Mouse (Mus musculus) monocyte, adult 5-6 weeks (primary cell): ENCODE results near the gene Itgb5. TPM values are rescaled to one million over a fixed set of nuclear protein-coding genes. Genes with fewer than 3 reads are reported as not detected.

Experiments
- ATAC-seq: fragments of 153-309, 156-312 bp; replicated peaks from 2 replicates; pipeline ENCODE4 v1.8.0; 2017; ENCODE audit warnings: mild to moderate bottlenecking; ENCODE audit not compliant: low TSS enrichment, insufficient number of reproducible peaks, severe bottlenecking, poor library complexity, low FRiP score
- total RNA-seq: library from RNA; stranded (forward); fragments of 200-1000, 200-491, 200-594 nt; gene quantifications from 3 replicates; pipeline ENCODE4 v1.2.3, GENCODE M21; 2017

Gene Itgb5
- total RNA-seq, 1 experiment from 2014 or later = 85.1 TPM

DNA sequence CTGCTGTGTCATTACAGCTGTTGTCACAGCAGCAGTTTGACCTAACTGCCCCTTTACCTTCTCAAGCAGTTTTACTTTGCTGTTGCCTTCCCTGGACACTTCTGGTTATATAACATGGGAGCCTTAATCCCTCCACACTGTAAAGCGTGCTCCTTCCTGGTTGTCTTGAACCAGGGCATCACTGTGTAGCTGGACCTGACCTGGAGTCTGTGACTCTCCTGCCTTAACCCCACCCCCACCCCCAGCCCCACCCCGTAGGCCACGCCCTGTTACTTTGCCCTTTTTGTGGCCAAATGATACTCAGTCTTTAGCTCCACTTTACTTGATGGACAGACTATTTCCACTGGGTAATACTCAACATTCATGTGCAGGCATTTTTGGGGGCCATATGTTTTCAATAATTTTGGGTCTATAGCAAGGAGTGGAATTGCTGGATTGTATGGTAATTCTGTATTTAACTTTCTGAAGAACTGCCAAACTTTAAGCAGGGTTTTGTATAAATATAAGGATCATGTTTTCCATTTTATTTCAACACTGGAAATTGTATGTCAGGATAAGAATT lies 40.8 kb downstream of the Itgb5 start:
- no peak for ATAC-seq

DNA sequence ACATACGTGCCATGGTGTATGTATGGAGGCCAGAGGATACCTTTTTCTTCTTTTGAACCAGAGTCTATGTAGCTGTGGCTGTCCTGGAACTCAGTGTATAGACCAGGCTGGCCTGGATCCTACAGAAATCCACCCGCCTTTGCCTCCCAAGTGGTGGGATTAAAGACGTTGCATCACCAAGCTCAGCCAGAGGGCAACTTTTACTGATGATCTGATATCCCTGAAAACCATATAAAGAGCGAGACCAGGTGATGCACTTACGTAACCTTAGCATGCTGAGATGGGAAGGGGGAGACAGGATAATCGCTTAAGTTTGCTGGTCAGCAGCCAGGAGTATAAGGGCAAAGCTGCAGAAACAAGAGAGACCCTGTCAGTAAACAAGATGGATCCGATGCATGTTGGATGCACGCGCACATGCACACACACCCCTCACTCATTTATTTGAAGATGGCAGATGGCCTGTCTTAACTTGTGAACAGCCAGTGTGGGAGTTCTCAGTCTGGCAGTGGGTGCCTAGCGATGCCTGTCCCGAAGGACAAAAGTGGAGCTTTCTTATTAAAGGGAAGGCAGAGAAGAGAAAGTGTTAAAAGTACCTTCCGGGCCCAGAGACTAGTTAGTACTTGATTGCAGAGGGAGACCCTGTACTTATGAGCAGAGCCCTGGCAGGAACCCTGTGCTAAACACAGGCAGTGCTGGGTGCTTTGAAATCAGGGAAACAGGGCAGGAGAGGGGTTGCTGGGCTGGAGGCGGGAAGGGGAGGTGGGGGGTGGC lies 41.7 kb downstream of the Itgb5 start:
- no peak for ATAC-seq

DNA sequence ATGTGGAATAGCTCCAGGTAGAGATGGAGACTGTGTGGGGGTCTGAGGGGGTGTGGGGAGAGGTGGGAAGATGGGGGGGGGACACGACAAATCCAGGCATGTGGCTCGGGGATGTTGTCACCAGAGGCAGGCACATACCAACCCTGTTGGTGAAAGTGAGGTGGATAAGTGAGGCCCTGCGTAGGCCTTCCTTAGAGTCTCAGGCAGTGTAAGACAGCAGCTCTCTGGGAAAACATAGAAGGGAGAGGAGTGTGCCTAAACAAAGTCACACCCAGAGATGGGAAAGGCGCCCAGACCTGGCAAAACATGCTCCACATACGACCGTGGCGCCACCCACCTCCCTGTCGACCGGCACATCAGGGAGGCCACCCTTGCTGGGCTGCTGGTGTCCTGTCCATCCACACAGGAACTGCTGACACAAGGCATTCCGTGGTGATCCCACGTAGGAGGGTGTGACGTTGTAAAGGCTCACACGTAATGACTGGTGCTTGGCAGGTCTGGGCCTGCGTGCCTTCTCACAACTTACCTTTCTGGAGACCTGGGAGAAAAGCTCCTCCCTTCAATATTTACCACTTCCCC lies 42.5 kb downstream of the Itgb5 start:
- ATAC-seq = no peak

DNA sequence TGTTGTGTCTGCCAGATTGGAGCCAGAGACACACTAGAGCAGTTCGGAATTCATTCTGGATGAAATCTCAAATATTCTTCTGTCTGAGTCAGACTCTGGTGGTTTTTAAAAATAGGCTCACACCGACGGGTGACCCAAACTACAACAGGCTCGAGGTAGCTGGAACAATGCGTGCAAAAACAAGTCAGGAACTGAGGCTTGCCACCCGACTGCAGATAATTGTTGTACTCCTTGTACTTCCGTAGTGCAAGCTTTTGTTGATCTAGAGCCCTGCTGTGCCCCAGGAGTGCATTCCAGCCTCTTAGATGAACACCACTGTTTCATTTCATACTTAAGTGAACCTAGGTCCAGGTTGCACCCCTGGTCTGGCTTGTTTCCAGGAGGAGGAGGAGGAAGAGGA lies 43.8 kb downstream of the Itgb5 start:
- no peak for ATAC-seq

DNA sequence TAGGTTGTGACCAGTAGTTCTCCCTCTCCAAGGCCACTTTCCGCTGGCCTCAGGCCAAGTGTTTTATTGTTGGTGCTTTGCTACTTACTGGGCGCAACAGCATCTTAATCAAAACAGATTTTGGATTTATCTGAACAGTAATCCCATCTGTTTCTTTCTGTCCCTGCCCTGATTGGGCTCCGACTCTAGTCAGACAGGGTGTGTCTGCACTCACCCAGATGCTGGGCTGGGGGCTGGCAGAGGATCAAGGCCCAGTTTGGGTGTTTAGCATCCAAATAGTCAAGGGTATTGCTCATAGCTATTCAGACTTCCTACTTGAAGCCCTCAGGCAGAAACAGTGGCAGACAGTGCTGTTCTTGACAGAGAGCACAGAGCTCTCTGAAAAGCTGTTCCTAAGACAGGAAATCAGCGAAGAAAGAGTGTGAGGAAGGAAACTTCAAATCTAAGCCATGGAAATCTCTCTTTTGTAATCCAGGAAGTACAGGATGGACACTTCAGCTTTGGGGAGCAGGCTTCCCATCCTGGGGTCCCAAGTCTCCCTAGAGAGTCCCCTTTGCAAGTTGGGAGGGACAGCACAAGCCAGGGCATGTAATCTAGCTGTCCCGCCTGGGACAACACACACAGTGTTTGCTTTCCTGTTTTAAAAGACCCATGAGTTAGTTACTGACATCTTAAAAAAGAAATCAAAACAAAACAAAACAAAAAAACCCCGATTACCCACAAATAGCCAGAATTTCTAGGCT lies 48.7 kb downstream of the Itgb5 start:
- ATAC-seq = no peak

DNA sequence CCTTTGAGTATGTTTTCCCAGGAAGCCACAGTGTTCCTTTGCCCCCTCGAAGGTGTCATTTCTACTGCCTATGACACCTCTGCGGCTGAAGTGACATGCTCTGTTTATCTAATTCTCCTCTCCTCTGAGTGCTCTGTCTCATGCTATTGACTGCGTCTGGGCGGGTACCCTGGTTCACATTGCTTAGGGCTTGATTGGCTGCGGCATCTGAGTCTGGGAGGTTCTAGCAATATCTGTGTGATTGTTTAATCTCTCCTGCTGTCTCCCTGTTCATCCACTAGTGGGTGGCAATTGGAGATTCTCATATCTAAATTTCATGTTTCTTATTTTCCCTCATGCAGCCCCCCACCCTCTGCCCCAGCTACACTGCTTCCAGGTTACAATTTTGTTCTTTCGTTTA lies 49.6 kb downstream of the Itgb5 start:
- no peak for ATAC-seq

DNA sequence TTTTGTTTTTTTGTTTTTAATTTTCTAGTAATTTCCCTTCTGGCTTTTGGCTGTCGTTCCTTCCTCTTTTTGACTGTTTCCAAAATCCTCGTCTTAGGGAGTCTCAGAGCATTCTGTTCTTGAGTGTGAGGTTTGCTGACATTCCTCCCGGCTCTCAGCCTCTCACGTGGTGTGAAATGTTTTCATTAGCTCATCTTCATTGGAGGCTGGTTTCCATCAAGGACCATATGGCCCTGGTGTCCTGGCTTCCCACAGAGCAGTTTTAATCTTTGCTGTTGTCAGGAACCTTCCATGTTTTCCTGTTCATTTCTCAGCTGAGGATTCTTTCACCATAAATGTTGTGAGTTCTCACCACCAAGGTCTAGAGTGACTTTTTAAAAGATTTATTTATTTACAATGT lies 50.1 kb downstream of the Itgb5 start:
- no peak for ATAC-seq

DNA sequence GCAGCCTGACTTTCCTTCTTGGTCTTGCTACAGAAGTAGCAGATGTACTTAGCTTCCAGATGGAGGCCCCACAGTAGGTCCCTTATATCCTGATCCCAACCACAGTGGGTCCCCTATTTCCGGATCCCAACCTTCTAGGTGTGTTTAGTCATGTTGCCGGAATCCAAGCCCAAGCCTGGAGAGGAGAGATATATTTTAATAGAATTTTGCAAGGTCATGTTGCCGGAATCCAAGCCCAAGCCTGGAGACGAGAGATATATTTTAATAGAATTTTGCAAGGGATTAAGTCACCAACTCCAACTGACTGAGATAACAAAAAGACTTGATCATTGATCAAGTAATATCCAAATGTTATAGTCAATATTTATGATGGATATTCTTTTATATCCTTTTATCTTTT lies 51.3 kb downstream of the Itgb5 start:
- no peak for ATAC-seq

DNA sequence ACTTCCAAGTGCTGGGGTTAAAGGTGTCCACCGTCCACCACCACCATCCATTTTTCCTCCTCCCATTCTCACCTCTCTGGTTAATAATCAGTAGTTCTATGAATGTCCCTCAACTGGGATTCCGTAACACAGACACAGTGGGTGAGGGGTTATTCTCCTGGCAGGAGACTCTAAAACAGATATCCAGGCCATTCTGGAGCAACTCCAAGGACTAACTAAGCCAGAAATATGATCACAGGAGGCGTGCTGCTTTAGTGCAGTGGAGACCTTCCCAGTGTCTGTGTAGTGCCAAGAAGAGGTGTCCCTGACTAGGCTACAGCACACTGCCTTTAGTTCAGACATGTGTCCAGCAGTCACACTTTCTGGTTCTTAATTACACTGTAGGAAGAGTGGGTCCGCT lies 53.1 kb downstream of the Itgb5 start:
- ATAC-seq = no peak

- ATAC-seq = no peak
These were observed 53.8 kb downstream of the Itgb5 start for GRCm38 (mm10) chr16:33883046-33883975.

DNA sequence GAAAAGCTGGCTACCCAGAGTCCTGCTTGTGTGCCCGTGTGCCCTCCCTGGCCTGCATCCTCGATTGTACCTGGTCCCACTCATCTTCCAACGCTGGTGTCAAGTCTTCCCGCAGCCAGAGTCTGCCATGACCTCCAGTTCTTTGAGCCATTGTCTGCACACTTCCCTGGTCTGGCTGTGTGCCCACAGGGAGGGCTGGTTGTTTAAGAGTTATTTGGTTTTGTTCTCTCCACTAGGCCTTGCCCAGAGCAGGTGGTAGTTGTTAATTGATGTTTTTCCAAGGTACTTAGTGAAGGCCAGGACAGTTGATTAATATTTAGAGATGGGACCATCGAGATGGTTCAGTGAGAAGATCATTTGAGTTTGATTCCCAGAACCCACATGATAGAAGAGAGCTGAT lies 54.7 kb downstream of the Itgb5 start:
- ATAC-seq = no peak

GRCm38 (mm10) chr16:33885021-33885471 lies 55.6 kb downstream of the Itgb5 start:
- peak; percentile 29; the same call in 1 of the 2 replicates for ATAC-seq

DNA sequence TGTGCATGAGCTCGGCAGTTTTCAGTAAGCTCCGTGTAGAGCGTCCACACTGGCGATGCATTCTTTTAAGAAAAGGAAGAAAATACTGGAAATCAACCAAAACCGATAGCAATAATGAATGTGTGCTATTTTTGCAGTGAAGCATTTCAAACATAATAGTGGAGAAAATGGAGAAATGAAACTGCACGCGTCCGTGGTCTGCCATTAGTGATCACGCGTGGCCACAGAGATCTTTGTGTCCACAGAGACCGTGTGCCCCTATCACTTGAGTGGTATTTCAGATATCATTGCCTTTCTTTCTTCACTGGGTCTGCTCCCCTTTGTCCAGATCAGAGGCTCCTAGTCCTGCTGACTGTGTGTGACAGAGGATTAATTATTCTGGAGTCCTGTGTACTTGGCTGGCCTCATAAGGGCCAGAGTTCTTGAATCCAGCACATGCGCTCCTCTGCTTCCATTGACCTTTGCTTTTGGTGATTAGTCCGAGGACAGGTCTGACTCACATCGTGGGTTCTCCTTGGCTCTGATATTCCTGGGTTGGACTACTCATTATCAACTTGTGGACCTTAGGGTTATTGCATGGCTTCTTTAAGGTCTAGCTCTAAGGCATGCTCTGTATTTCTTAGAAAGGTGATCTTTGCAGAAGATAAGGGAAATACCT lies 56.3 kb downstream of the Itgb5 start:
- ATAC-seq = no peak

DNA sequence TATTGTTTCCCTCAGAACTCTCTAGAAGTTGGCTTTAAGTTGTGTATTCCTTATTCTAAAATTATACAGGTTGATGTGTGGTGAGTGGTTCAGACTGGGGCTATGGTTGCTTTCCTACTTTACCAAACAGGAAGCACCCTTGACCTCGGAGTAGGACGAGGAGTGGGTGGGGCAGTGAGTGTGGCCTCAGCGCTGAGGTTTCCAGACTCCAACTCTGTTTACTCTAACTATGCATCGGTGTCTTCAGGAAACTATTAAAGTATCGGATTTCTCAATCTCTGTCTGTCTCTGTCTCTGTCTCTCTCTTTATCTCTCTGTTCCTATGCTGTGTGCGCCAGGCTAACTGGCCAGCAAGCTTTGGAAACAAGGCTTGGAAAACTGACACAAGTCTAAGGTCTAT lies 57.2 kb downstream of the Itgb5 start:
- ATAC-seq = peak; percentile 57

GRCm38 (mm10) chr16:33887981-33888380 lies 58.5 kb downstream of the Itgb5 start:
- ATAC-seq = no peak

DNA sequence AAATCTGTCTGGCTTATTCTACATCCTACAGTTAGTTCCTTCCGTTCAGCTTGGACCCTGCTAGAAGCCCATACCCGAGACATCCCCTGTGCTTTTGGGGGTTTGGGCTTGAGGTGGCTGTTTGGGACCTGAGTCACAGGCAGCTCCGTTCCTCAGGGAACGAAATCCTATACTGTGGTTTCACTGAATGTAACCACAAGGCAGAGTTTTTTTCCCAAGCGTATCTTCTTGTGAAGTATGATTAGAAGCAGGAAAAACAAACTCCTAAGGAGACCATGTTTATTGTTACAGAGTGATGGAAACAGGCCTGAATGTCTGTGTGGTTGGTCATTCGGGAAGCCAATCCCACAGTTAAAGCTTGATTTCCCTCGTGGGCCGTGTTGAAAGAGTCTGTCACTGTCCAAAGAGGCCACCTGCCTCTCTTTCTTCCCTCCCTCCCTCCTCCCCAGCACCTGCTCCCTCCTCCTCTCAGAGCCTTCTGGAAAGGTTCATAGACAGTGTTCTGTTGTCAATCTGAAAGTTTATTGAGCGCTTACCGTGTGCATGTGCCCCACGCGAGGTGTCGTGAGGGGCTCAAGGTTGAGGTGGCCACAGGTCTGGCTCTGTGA lies 59.6 kb downstream of the Itgb5 start:
- no peak for ATAC-seq

- ATAC-seq = no peak
These were observed 61.6 kb downstream of the Itgb5 start for GRCm38 (mm10) chr16:33891099-33891498.
